Mouse (Mus musculus): ENCODE results near the gene Fbxo17.

DNA sequence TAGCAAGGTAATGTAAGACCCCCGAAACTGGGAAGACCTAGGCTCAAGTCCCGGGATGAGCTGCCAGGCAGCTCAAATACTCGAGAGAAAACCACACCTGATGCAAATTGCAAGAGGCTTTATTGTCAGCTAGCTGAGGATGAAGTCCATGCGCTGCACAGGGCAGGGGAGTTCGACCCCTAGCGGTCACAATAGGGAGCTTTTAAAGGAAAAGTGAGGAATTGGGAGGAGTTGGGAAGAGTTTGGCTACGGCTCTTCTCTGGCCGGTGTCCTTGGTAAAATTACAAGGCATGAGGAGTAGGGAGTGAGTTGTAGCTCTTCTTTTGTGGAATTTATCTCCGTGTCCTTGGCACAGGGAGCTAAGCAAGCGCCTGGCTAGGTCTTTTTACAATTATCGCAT lies 40.9 kb upstream of the Fbxo17 start:
- TF ChIP-seq POLR2A (IDR thresholded peaks at IDR 0.05; ENCODE audit: extremely low read depth, insufficient read depth, low read length) (no peak), CTCF (IDR thresholded peaks at IDR 0.05; ENCODE audit: extremely low read depth, insufficient read depth, low read length) (peak; percentile 30; the same call in 1 of the 2 replicates)
